Comparison of ENCODE assay signal across 18 mouse cellular contexts in genomic region chr17:48272598-48272997, GRCm38 (mm10). TPM values are rescaled to one million over a fixed set of nuclear protein-coding genes. Genes with fewer than 3 reads are reported as not detected.
DNase-seq lines count a peak whose midpoint lies in the region; ATAC-seq and TF ChIP-seq lines count a peak whose summit lies in the region.
"Had no signal": no experiment of that assay in that cellular context is flagged by ENCODE, and none has a peak within 500 bp of the region (broad histone marks: within the 10 kb centered on the region; RNA-seq: fewer than 3 reads in every experiment).

No protein-coding gene starts in this region.

- intact Hi-C loops in heart, postnatal 10 days (cut with DNase I) = no loop called here
- intact Hi-C loops in left cerebral cortex, adult 2 months (cut with DNase I) = no loop called here
- intact Hi-C loops in left cerebral cortex, postnatal 25 days (cut with DNase I) = no loop called here

- no peaks in the 10 kb centered on the region for H3K36me3 ChIP-seq in heart, embryonic 12.5 days
- H3K36me3 ChIP-seq in intestine, postnatal 0 days (ENCODE audit: control insufficient read depth, insufficient read depth) = no peaks in the 10 kb centered on the region
- H3K36me3 ChIP-seq in liver, postnatal 0 days (replicated peaks; ENCODE audit: insufficient read depth, low read length) = no peaks in the 10 kb centered on the region
- H3K36me3 ChIP-seq: hindbrain, embryonic 10.5 days; limb, embryonic 10.5 days had no signal

- no peak for DNase-seq in heart, postnatal 10 days
- DNase-seq in liver, postnatal 0 days = peak; percentile 27
- DNase-seq in left cerebral cortex, adult 2 months (ENCODE audit: extremely low spot score in 1 of 2, low spot score in 2 of 2) = no peak
- no peak for DNase-seq in left cerebral cortex, postnatal 25 days (ENCODE audit: low spot score in 2 of 2)
- DNase-seq: cerebellum, adult 9-11 months; gastrocnemius, postnatal 14 days; layer of hippocampus, postnatal 36 days; lung, adult 2 months; lung, postnatal 4 days; thymus, postnatal 4 days had no signal

- H3K4me2 ChIP-seq in heart, embryonic 12.5 days = peak overlapping the region; percentile 34; the same call in 1 of the 2 replicates
- H3K4me2 ChIP-seq in intestine, postnatal 0 days (replicated peaks; ENCODE audit: low read depth) = peak overlapping the region; percentile 49; the same call in 1 of the 2 replicates
- peak overlapping the region; percentile 50 for H3K4me2 ChIP-seq in liver, postnatal 0 days (ENCODE audit: low read depth, low read length)

- no peaks in the 10 kb centered on the region for H3K9me3 ChIP-seq in heart, embryonic 12.5 days (replicated peaks)
- no peaks in the 10 kb centered on the region for H3K9me3 ChIP-seq in intestine, postnatal 0 days (ENCODE audit: control insufficient read depth)
- no peaks in the 10 kb centered on the region for H3K9me3 ChIP-seq in liver, postnatal 0 days (ENCODE audit: low read length)
- H3K9me3 ChIP-seq: hindbrain, embryonic 10.5 days; limb, embryonic 10.5 days had no signal

- H3K4me1 ChIP-seq in heart, embryonic 12.5 days (replicated peaks) = 0 out of 2 replicates have a peak, but pooled peaks cover 5% of the 10 kb centered on the region
- H3K4me1 ChIP-seq in intestine, postnatal 0 days (replicated peaks; ENCODE audit: control insufficient read depth, insufficient read depth, low read length) = peaks cover 2% of the 10 kb centered on the region; the same call in 1 of the 2 replicates
- peaks cover 32% of the 10 kb centered on the region for H3K4me1 ChIP-seq in liver, postnatal 0 days (ENCODE audit: insufficient read depth)
- H3K4me1 ChIP-seq: hindbrain, embryonic 10.5 days had no signal

- WGBS in heart, embryonic 12.5 days = 76% methylated on average over 4 of the region's 4 CpGs
- WGBS in intestine, postnatal 0 days = 37% methylated on average over 4 of the region's 4 CpGs
- 65% methylated on average over 4 of the region's 4 CpGs for WGBS in liver, postnatal 0 days (ENCODE audit: insufficient replicate concordance)

- peak; percentile 40 for ATAC-seq in heart, embryonic 12.5 days (ENCODE audit: insufficient number of reproducible peaks, low FRiP score)
- ATAC-seq in common myeloid progenitor, adult 5-6 weeks (replicated peaks; ENCODE audit: low read depth, poor library complexity, severe bottlenecking) = 0 out of 2 replicates have a peak, but pooled peaks have one; percentile 3
- ATAC-seq in intestine, postnatal 0 days = 0 out of 2 replicates have a peak, but pooled peaks have one; percentile 21
- ATAC-seq in liver, postnatal 0 days = peak; percentile 43
- ATAC-seq in cerebellum, adult (ENCODE audit: insufficient number of reproducible peaks, low FRiP score, low TSS enrichment) = no peak
- ATAC-seq: midbrain, embryonic 16.5 days had no signal

- no peaks in the 10 kb centered on the region for H3K27me3 ChIP-seq in heart, embryonic 12.5 days (replicated peaks)
- no peaks in the 10 kb centered on the region for H3K27me3 ChIP-seq in intestine, postnatal 0 days (replicated peaks; ENCODE audit: control insufficient read depth, insufficient read depth, low read length)
- H3K27me3 ChIP-seq in liver, postnatal 0 days (ENCODE audit: insufficient read depth, low read length) = no peaks in the 10 kb centered on the region

- TF ChIP-seq EP300 in liver, postnatal 0 days (IDR thresholded peaks at IDR 0.05; ENCODE audit: low read depth) = no peak

- H3K27ac ChIP-seq in heart, embryonic 12.5 days (ENCODE audit: poor library complexity, severe bottlenecking) = peak overlapping the region; percentile 68
- peak overlapping the region; percentile 41; the same call in 1 of the 2 replicates for H3K27ac ChIP-seq in intestine, postnatal 0 days (ENCODE audit: low read depth, low read length)
- peak overlapping the region; percentile 81 for H3K27ac ChIP-seq in liver, postnatal 0 days (ENCODE audit: low read depth)
- no peak overlapping the region for H3K27ac ChIP-seq in left cerebral cortex, adult 2 months
- H3K27ac ChIP-seq: hindbrain, embryonic 10.5 days; limb, embryonic 10.5 days had no signal

- no peak overlapping the region for H3K4me3 ChIP-seq in heart, embryonic 12.5 days
- no peak overlapping the region for H3K4me3 ChIP-seq in intestine, postnatal 0 days (ENCODE audit: low read depth, low read length)
- H3K4me3 ChIP-seq in liver, postnatal 0 days (ENCODE audit: low read depth, low read length) = 0 out of 2 replicates have a peak overlapping the region, but pooled peaks have one; percentile 6
- no peak overlapping the region for H3K4me3 ChIP-seq in left cerebral cortex, adult 2 months
- H3K4me3 ChIP-seq: hindbrain, embryonic 10.5 days; limb, embryonic 10.5 days had no signal

- TF ChIP-seq CTCF in intestine, postnatal 0 days (IDR thresholded peaks at IDR 0.05; ENCODE audit: low read depth) = no peak
- no peak for TF ChIP-seq CTCF in liver, postnatal 0 days (IDR thresholded peaks at IDR 0.05; ENCODE audit: low read depth)
- TF ChIP-seq CTCF in left cerebral cortex, adult 2 months (IDR thresholded peaks at IDR 0.05) = no peak

- no peak overlapping the region for H3K9ac ChIP-seq in heart, embryonic 12.5 days
- H3K9ac ChIP-seq in intestine, postnatal 0 days (ENCODE audit: low read depth, low read length) = no peak overlapping the region
- H3K9ac ChIP-seq in liver, postnatal 0 days (replicated peaks) = peak overlapping the region; percentile 0; the same call in 1 of the 2 replicates

RNA-seq across cellular contexts. Expression of gene Treml4, which starts 8.5 kb away (rescaled TPM):
- polyA plus RNA-seq in heart, embryonic 12.5 days (2016; fragmentation: Nextera tagmentation; extraction: Ambion mirVana) = 0.39 and 0.74 TPM in 2 replicates
- total RNA-seq in heart, postnatal 10 days (2021) = under 1 TPM; 0.14 to 0.97 TPM
- 0.58 TPM in 1 of 2 replicates, not detected in the other for total RNA-seq in common myeloid progenitor, adult 5-6 weeks (2017)
- polyA plus RNA-seq in intestine, postnatal 0 days (2015; fragmentation: Nextera tagmentation; extraction: Ambion mirVana) = 1.4 and 2.2 TPM in 2 replicates
- 7.9 and 9.2 TPM in 2 replicates for polyA plus RNA-seq in liver, postnatal 0 days (2015; fragmentation: Nextera tagmentation; extraction: Ambion mirVana)
- total RNA-seq in left cerebral cortex, adult 2 months (2021) = under 1 TPM in 1 of 2 experiments, not detected in 1; 0.34 TPM
- not detected for total RNA-seq in left cerebral cortex, postnatal 25 days (2021)
- total RNA-seq: gastrocnemius, postnatal 14 days; layer of hippocampus, postnatal 36 days had no signal
- polyA plus RNA-seq: hindbrain, embryonic 10.5 days; limb, embryonic 10.5 days had no signal

RNA-seq across cellular contexts. Expression of gene Trem3, which starts 25.0 kb away (rescaled TPM):
- polyA plus RNA-seq in heart, embryonic 12.5 days (2016; fragmentation: Nextera tagmentation; extraction: Ambion mirVana) = not detected in 2 replicates
- total RNA-seq in heart, postnatal 10 days (2021) = not detected
- 2.9 and 4.5 TPM in 2 replicates for total RNA-seq in common myeloid progenitor, adult 5-6 weeks (2017)
- not detected in 2 replicates for polyA plus RNA-seq in intestine, postnatal 0 days (2015; fragmentation: Nextera tagmentation; extraction: Ambion mirVana)
- 12.2 and 14.3 TPM in 2 replicates for polyA plus RNA-seq in liver, postnatal 0 days (2015; fragmentation: Nextera tagmentation; extraction: Ambion mirVana)
- under 1 TPM; 0.36 to 0.72 TPM for total RNA-seq in left cerebral cortex, adult 2 months (2021)
- total RNA-seq in left cerebral cortex, postnatal 25 days (2021) = under 1 TPM; 0.34 to 0.37 TPM
- total RNA-seq: gastrocnemius, postnatal 14 days; layer of hippocampus, postnatal 36 days had no signal
- polyA plus RNA-seq: heart, embryonic 14.5 days; hindbrain, embryonic 10.5 days; midbrain, embryonic 16.5 days had no signal

RNA-seq across cellular contexts. Expression of gene Treml2, which starts 26.7 kb away (rescaled TPM):
- 0.82 and 0.97 TPM in 2 replicates for polyA plus RNA-seq in heart, embryonic 12.5 days (2016; fragmentation: Nextera tagmentation; extraction: Ambion mirVana)
- under 1 TPM; 0.42 to 0.69 TPM for total RNA-seq in heart, postnatal 10 days (2021)
- 46.2 and 61.0 TPM in 2 replicates for total RNA-seq in common myeloid progenitor, adult 5-6 weeks (2017)
- 0.24 TPM in 1 of 2 replicates, not detected in the other for polyA plus RNA-seq in intestine, postnatal 0 days (2015; fragmentation: Nextera tagmentation; extraction: Ambion mirVana)
- polyA plus RNA-seq in liver, postnatal 0 days (2015; fragmentation: Nextera tagmentation; extraction: Ambion mirVana) = 2.0 and 2.7 TPM in 2 replicates
- under 1 TPM; 0.18 to 0.49 TPM for total RNA-seq in left cerebral cortex, adult 2 months (2021)
- under 1 TPM; 0.18 to 0.57 TPM for total RNA-seq in left cerebral cortex, postnatal 25 days (2021)

RNA-seq across cellular contexts. Expression of gene Trem1, which starts 40.0 kb away (rescaled TPM):
- 0.08 and 0.22 TPM in 2 replicates for polyA plus RNA-seq in heart, embryonic 12.5 days (2016; fragmentation: Nextera tagmentation; extraction: Ambion mirVana)
- total RNA-seq in heart, postnatal 10 days (2021) = under 1 TPM; 0.12 to 0.15 TPM
- 1.4 and 2.9 TPM in 2 replicates for total RNA-seq in common myeloid progenitor, adult 5-6 weeks (2017)
- polyA plus RNA-seq in intestine, postnatal 0 days (2015; fragmentation: Nextera tagmentation; extraction: Ambion mirVana) = 0.21 and 0.23 TPM in 2 replicates
- 1.6 and 2.1 TPM in 2 replicates for polyA plus RNA-seq in liver, postnatal 0 days (2015; fragmentation: Nextera tagmentation; extraction: Ambion mirVana)
- not detected for total RNA-seq in left cerebral cortex, adult 2 months (2021)
- not detected for total RNA-seq in left cerebral cortex, postnatal 25 days (2021)
- total RNA-seq: gastrocnemius, postnatal 14 days; layer of hippocampus, postnatal 36 days had no signal
- polyA plus RNA-seq: hindbrain, embryonic 10.5 days; limb, embryonic 10.5 days; midbrain, embryonic 16.5 days had no signal

RNA-seq across cellular contexts. Expression of gene B430306N03Rik, which starts 43.3 kb away (rescaled TPM):
- 0.13 and 0.15 TPM in 2 replicates for polyA plus RNA-seq in heart, embryonic 12.5 days (2016; fragmentation: Nextera tagmentation; extraction: Ambion mirVana)
- under 1 TPM in 1 of 2 experiments, not detected in 1; 0.15 TPM for total RNA-seq in heart, postnatal 10 days (2021)
- total RNA-seq in common myeloid progenitor, adult 5-6 weeks (2017) = 0.34 and 0.91 TPM in 2 replicates
- polyA plus RNA-seq in intestine, postnatal 0 days (2015; fragmentation: Nextera tagmentation; extraction: Ambion mirVana) = 0.05 and 0.22 TPM in 2 replicates
- polyA plus RNA-seq in liver, postnatal 0 days (2015; fragmentation: Nextera tagmentation; extraction: Ambion mirVana) = 4.7 and 5.1 TPM in 2 replicates
- under 1 TPM in 1 of 2 experiments, not detected in 1; 0.48 TPM for total RNA-seq in left cerebral cortex, adult 2 months (2021)
- under 1 TPM; 0.07 to 0.11 TPM for total RNA-seq in left cerebral cortex, postnatal 25 days (2021)
- polyA plus RNA-seq: limb, embryonic 10.5 days had no signal

Comparison
In these comparisons a context has a peak if more than half of its experiments do, and no peak if none do; other contexts are left out.
1. RNA of gene Treml2, which starts 26.7 kb away (total RNA-seq): 46.2 to 61.0 TPM in common myeloid progenitor, adult 5-6 weeks; 0.42 to 0.69 TPM in heart, postnatal 10 days, 0.18 to 0.57 TPM in left cerebral cortex, postnatal 25 days and 0.18 to 0.49 TPM in left cerebral cortex, adult 2 months; every median in the first group is over 10 times any median in the second.
2. Peak in every context shown above with its lines, with median percentiles within 50 percentile points of each other: H3K4me2 ChIP-seq.